Mouse (Mus musculus): ENCODE measurements around the gene Rgl2.
A peak's percentile ranks its signal among the peaks of the same experiment; 100 is the strongest.

Gene Rgl2

GRCm38 (mm10) chr17:33968927-33969326 is 39.6 kb downstream of the Rgl2 start:
- no peak for DNase-seq (ENCODE audit: low spot score)

DNA sequence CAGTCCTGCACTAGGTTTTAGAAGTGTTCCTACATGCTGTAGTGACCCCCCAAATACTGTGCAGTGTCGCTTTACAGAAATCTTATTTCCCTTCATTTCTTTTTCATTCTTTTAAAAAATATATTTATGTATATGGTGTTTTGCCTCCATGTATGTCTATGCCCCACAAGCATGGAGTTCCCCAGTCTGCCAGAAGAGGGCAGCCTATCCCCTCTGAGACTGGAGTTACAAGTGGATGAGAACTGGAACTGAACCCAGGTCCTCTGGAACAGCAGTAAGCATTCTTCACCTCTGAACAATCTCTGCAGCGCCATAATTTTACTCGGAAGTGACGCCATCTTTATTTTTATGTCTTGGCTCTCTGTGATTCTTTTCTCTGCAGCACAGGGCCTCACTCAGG is 40.1 kb downstream of the Rgl2 start:
- no peak for DNase-seq (ENCODE audit: low spot score)

GRCm38 (mm10) chr17:33972691-33973090 is 43.3 kb downstream of the Rgl2 start:
- DNase-seq (ENCODE audit: low spot score), result no peak

DNA sequence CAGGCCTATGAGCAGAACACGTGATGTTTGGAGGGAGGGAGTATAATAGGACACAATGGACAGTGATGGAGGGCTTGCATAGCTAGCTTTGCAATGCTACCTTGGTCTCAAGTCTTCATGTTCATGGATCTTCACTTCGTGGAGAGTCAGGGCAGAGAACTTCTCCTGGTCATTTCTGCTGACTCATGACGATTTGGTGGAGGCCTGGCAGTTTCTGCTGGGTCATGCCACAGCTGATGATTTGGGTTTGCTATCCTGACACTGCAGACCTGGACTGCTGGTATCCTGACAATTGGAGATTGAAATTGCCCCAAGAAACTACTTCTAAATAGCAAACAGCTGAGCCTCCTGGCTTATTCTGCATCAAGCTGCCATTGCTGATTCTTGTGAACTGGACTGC is 44.2 kb downstream of the Rgl2 start:
- DNase-seq (ENCODE audit: low spot score), result no peak

DNA sequence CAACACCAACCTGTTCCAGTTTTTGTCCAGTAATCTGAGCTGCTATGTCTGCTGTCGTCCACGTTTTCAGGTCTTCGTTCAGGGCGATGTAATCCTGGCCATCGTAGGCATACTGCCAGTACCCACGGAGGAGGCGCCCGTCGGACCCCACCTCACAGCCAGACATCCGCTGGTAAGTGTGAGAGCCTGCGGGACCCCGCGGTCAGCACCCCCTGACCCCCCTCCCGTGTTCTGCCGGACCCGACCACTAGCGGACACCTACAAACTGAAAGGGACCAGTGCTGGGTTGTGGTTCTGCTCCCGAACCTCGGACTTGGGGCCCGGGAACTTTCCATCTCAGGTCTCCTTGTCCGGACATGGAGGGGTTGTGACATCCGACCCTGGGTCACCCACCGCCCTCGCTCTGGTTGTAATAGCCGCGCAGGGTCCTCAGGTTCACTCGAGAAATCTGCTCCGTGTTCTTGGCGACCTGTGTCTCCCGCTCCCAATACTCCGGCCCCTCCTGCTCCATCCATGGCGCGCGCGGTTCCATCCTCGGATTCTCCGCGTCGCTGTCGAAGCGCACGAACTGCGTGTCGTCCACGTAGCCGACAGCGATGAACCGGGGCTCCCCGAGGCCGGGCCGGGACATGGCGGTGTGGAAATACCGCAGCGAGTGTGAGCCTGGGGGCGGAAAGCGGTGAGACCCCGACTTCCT is 48.7 kb downstream of the Rgl2 start:
- no peak for DNase-seq (ENCODE audit: low spot score)

- peak; percentile 61 for DNase-seq (ENCODE audit: low spot score)
Observed at GRCm38 (mm10) chr17:33978631-33979031, 49.3 kb downstream of the Rgl2 start.

- DNase-seq (ENCODE audit: low spot score), result no peak
Observed at GRCm38 (mm10) chr17:33979512-33980050, 50.2 kb downstream of the Rgl2 start.

DNA sequence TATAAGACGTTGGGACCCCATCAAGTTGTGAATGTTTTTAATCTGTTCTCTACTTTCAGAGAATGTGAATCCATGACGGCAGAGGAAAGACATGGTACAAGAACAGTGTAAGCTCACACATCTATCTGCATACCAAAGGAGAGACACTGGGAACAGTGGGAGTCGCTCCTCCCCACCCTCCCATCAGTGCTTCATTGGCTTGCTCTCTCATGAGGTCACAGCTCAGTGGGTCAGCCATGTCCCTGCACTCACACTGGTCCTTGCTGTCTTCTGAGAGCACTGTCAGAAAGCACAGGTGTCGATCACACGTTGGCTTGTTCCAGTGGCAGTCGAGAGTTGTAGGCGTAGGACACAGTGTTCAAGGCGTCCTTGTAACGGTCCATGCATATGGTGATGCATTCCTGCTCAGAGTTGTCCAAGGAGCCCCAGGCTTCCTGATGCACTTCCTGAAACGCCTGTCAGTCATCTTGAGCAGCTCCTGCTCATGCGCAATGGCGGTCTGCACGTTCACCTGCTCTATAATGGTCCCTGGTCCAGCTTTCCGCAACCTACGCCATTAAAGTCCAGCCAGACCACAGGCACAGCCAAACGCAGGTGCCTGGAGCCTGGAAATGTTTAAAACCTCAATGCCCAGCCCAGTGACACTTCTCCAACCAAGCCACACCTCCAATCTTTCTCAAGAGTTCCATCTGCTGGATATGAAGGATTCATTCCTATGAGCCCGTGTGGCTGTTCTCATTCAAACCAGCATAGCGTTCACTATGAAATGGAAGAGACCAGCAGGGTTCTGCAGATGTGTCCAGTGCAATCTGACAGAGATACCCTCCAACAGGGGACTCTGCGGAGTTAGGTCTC is 51.1 kb downstream of the Rgl2 start:
- no peak for DNase-seq (ENCODE audit: low spot score)

- DNase-seq (ENCODE audit: low spot score), result peak; percentile 62
Observed at GRCm38 (mm10) chr17:33981192-33981909, 52.0 kb downstream of the Rgl2 start.

GRCm38 (mm10) chr17:33982136-33982535 is 52.8 kb downstream of the Rgl2 start:
- DNase-seq (ENCODE audit: low spot score), result peak; percentile 53

Data from urinary bladder, postnatal 25 days (tissue).